Mouse (Mus musculus) natural killer cell, adult 2 months (primary cell): ENCODE measurements around the gene Pik3cg.

Source experiments
- DNase-seq, 2 experiments: peaks; one replicate each; pipeline ENCODE4 v3.0.0; 2022; ENCODE audit warnings: low spot score in 2 of 2

Gene Pik3cg

DNA sequence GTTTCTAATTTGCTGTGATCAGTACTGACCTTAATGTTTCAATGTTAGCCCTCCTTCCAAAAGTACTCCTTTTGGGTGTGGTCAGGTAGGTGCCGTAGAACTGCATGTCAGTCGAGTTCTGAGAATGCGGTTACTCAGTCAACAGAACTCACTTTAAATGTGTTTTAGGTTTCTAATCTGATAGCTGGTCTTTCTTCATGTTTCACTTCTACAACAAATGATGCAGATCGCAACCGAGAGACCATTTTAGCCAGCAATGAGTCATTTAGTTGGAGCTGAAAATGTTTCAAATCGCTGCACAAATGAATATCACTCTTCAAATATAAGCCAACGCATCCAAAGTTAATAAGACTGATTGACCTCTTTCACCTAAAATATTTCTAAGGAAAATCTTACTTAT, 6.5 kb downstream of the Pik3cg start:
- DNase-seq: no peak

DNA sequence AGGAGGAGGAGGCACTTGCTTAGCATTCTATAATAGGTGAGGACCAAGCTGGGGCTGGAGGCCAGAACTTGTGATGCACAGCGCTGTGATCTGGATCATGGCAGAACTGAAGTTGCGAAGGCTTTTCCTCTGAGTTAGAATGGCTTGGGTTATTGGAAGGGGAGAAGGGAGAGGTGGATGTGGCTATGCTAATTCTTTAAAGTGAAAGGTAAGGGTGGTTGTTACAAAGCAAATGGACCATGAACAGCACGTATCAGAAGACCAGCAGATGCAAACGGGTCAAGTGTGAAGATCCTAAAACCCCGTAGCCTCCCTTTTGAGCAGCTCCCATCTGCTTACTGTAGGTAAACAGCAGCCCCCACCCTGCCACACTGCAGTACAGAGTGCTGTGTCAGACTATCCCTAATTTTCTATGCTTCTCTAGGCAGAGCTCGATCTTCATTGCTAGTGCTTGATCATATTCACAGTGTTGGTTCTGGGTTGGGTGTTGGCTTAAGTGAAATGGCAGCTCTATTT, 7.3 kb downstream of the Pik3cg start:
- DNase-seq: no peak

DNA sequence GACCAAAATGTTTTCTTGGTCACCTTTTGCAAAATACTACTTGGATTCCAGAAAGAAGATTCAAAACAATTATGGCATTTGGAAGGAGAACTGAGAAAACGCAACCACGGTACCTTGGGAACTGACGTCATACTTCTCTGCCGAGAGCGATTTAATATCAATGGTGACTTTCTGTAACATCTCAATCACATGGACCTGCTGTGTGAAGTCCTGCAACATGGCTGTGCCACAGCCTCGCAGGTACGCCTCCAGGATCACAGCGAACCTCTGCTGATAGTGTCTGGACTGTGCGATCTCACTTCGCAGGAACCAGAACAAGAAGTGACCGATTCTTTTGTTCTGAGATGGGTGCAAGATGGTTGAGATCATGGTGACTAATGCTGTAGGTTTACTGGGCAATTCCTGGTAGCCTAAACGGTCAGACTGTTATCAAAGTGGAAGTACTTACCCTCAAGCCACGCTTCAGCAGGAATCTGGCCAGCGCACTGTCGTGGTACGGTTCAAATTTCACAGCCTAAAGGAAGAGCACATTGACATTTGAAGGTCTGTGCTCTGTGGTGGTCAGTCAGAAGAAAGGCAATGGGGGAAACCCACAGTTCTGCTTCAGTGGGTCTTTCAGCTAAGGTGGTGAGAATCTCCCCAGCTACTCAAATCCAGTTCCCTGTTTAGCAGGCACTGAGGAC, 7.9 kb downstream of the Pik3cg start:
- DNase-seq: no peak

DNA sequence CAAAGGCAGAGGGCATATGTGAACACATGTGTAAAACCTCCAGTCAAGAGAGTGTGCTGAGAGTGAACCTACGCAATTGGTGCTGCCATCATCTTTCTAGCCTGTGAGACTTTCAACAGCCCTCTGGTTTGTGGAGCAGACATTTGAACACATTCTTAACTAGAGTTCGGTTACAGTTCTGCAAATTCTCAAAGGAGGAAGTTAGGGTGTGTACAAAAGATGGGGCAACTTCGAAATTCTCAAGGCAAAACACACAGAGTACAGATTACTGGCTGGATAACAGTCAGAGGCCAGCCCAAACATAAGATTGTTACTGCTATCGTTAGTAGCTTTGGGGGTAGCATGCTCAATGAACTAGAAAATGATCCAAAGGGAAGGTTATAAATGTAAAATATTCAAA, 9.0 kb downstream of the Pik3cg start:
- no peak for DNase-seq

DNA sequence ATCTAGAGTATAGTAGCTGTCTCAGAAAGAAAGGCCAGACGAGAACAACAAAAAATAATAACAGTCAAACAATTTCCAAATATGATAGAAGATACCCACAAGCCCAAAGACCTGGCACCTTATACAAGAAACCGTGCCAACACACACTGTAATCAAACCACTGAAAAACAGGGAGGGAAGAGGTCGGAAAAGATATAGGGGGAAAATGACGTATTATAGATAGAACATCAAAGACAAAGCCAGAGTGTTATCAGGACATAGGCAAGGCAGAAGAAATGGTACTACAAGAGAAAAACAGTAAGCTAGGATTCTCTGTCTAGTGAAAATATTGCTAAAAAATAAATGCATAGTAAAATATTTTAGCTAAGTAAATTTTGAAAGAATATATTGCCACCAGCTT, 10.4 kb downstream of the Pik3cg start:
- no peak for DNase-seq

DNA sequence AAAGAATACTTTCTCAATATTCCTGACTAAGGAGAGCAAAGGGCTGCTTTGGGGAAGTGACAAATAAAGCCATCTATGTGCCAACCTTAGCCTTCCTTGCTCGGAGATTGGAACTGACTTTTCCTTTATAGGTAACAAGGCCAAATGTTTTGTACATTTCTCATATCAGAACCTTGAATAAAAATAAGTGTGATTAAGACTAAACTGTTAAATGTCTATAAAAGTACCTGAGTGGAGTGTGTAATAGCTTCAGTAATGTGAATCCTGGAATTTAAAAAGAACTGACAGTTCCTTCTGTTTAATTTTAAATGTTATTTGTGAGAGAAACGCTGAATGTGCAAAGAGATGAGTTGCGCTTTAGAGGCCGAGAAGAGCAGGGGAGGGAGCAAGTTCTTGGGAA, 13.5 kb downstream of the Pik3cg start:
- DNase-seq: no peak

DNA sequence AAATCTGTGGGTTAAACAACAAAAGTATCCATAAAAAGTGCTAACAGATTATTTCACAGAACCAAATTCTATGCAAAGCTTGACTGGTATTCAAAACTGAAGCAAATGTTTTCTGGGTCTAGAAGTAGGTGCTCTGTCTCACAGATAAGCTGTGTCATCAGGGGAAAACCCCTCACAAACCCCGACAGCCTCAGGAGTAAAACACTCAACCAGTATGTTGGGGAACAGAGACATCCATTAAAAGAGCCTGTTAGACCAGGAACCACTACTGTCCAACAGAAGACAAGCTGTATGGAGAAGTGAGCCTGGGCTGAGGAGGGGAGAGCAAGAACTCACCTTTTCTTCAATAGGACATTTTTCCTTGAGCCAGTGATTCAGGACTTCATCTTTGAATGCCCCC, 14.1 kb downstream of the Pik3cg start:
- DNase-seq: no peak

DNA sequence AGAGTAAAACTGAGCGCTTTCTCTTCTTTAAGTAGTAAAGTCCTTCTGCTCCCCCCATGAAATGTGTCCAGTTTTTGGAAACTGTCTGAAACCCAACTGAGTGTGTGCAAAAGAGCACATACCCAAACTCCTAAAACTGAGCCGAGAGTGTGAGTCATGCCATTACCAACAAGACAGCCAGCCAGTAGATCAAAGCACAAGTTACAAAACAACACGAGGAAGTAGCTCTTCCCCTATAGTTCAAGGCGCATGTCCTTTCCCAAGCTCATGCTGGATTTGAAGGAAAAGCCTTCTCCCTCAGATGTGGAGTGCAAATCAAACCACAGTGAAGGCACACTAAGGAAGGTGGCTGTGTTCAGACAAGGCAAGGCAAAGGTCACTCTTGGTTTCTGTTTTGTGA, 17.5 kb downstream of the Pik3cg start:
- DNase-seq: no peak

DNA sequence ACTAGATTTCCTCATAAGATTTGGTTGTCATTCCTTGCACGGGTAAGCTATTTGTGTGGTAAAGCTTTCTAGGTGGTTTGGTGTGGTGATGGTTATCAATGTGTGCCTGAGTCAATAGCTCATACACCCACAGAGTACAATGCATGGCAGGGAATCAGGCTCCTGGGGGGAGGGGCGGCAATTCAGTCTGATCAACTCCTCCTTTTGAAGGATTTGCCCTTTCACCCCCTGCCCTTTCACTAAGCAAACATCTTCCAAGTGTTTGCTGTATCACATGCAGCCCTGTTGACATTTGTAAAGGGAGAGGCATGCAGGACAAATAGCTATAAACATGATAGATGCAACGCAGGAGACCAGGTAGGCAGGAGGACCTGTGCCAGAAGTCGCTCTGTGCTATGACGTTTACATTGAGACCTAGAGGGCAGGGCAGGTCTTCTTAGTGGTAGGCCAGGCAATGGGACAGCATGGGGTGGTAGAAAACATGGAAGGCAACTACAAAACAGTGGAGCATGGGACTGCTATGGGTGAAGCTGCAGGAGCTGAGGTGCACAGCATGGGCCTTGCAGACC, 20.7 kb downstream of the Pik3cg start:
- no peak for DNase-seq

DNA sequence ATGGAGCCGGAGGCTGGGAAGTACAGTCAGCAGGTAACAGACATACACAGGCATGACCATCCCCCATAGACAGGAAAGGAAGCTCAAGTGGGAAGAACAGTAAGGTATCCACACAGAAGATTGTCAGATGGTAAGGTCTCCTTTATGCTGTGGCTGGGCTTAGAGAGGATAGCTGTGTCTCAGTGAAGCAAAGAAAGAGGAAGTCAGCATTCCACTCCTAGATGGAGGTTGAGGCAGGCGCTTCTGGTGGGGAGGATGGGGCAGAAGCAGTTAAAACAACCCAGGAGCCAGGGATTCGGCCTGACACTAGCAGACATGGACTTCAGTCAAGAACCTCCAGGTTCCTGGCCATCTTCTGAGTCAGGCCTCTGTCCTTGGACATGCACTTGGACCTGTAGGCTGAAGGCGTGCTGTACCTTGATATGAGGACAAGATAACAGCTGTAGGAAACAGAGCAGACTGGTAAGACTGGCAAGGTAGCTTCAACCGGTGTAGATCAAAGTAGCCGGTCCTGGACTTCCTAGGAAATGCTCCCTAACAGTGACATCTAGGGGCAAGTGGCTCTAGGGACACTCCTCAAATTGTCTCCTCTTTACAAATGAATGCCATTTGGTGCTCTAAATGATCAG, 21.7 kb downstream of the Pik3cg start:
- no peak for DNase-seq

DNA sequence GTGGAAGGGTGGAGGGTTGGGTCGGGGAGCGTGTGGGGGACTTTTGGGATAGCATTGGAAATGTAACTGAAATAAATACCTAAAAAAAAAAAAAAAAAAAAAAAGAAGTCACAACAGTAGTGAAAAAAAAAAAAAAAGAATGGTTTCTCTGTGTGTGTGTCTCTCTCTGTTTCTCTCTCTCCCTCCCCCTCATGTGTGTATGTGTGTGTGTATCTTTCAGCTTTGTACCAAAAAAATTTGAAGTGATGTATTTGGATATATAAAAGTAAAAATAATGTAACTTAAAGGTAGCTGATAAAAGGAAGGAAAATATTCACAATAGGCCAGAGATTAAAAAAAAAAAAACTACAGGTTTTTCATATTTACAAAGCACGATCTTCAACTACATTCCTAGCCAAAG, 23.6 kb downstream of the Pik3cg start:
- DNase-seq: no peak

DNA sequence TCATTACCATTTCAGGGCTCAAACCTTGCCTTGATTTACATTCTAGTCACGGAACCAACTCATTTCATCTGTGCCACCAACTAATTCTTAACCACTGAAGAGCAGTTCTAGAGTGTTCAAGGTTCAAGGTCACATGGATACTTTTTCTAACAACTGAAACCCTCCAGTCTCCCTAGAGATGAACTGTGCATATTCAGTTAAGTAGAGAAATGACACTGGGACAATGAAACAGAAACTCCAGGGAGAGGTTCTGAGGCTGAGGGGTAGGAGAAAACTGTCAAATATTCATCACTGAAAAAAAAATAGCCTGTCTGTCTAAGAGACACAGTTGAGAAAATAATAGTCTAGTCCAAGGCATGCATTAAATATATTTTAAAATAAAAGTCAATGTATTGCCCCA, 24.9 kb downstream of the Pik3cg start:
- no peak for DNase-seq

DNA sequence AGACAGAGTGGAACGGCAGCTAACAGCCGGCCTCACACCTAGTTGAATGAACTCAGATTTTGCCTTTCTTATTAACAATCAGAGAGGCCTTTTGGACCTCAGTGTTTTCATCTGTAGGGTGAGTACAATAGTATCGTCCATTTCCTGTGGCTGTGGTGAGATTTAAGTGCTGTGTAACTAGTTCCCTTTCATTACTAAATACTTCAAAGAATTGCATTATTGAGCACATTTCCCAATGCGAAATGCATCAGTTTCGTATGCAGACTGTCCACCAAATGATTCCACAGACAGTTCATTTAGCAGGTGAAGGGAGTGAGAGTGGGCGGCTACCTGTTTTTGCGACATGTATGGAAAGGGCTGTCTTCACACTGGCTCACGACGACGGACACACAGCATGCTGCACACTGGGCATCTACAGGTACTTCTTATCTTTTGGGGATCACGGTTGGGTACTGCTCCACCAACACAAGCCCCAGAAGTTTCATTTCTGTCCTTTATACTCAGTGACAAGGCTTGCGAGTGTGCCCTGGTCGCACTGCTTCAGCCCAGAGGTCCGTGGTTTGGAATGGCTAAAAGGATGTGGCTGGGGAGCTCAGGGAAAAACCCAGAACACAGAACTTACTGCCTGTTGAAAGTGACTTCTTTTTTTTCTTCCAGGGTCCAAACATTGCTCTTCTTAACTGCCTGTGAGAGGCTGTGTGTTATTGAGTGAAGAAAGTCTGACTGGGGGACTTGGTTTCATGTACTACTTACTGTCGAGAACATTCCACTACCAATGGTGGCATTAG, 25.6 kb downstream of the Pik3cg start:
- DNase-seq: no peak

DNA sequence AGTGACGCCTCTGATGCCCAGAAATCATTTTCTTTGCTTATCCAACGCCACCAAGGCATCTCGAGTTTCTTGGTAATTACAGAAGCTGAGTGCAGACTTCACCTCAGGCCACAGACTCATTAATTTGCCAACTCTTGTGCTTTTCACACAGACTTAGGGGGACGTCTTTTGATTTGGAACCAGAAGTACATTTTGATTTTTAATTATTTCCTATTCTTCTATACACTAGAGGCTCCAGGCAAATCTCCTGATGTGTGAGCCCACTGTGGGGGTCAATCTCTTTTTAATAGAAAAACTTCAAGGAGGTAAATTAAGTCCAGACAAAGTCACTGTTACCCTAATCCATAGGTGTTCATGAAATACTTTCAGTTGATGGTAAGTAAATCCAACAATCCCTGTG, 26.6 kb downstream of the Pik3cg start:
- DNase-seq: no peak

DNA sequence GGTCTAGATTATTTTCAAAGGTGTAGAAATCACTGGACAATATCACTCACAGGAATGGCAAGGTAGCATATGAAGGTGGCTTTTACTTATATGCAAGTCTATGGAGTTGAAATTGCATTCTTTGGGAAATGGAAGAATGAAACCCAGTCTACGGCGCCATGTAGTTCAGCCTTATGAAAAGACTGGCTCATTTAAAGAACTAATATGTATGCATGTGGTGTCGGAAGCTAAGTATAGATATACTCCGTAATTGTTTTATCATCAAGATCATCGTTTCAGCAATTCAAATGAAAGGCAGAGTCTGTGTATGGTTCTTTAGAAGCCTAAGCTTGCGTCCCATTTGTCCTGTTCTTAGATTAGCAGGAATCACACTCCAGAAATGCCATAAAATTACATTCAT, 34.0 kb downstream of the Pik3cg start:
- DNase-seq: no peak

DNA sequence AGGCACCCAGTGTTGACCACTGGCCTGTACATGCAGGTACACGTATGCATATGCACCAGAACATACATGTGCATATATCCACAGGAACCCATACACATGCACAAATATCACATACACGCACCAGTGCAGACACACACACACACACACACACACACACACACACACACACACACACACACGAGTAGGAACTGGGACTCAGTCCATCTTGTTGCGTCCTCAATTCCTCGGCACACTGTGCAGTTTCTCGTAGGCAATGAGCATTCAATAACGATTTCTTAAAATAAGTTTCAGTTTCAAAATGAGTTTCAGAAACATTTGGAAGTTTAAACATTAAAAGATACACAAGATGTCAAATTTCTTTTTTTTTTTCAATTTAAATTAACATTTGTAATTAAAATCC, 35.6 kb downstream of the Pik3cg start:
- DNase-seq: no peak

DNA sequence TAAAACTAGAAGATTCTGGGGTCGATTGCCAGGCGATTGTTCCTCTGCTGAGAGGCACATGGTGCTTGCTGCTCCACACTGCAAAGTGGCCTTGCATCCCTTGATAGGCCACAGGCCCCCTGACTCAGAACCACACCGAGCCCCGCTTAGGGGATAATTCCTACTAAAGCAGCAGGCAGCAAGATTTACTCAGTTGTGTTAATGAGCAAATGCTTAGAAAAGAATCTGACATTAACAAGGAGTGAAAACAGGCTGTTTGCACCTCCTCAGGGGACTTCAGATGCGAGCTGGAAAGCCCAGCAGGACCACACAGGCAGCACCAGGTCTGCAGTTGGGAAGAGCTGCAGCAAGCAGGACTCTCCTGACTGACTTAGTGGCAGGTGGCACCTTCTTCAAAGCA, 39.3 kb downstream of the Pik3cg start:
- no peak for DNase-seq

DNA sequence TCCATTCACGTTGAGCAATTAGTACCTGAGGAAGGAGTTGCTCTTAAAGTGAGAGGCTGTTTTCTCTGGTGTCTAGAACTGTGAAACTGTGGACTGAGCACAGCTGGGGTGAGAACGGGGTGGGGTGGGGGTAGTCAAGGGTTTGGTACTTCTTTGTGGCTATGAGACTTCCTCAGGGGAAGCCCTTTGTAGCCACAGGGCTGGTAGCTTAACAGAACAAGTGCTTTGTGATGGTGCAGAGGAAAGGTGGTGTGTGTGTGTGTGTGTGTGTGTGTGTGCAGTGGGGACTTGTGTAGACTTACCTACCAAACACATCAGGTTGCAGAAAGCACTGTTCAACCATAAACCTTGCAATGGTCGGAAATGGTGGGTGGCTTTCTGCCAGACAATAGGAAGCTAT, 39.7 kb downstream of the Pik3cg start:
- DNase-seq: peak; percentile 58 to 71

DNA sequence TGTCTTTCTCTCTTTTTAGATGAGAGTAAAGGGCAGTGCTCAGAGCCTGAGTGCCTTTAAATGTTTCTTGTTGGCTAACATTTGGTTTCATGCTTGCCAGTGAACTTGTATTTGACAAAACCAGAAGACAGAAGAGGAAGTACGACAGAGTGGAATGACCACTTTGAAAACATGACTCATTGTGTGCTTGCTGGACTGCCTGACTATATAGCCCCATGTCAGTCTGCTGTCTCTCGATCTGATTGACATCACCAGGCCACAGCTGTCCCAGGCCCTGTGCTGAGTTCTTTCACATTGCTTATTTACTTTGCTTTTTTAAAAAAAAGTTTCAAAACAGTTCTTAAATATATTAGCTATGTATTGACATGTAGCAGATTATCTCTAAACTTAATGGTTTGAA, 44.8 kb downstream of the Pik3cg start:
- DNase-seq: peak; percentile 28 to 36

DNA sequence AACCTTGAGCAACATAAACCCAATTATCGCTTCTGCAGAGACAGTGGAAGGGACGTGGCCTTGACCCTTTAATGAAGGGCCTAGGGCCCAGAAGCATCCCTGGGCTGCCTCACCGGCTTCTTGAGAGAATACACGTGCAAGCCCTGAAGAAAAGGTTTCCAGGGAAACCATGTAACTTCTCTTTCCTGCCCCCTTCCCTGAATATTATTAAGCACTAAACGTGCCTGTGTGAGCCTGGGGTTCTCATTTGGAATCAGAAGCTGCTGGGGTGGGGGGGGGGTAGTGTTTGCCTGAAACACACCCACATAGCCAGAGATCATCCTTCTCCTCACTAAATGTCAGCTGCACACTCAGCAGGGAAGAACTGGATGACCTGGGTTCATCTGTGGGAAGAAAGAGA, 49.7 kb downstream of the Pik3cg start:
- DNase-seq: no peak

DNA sequence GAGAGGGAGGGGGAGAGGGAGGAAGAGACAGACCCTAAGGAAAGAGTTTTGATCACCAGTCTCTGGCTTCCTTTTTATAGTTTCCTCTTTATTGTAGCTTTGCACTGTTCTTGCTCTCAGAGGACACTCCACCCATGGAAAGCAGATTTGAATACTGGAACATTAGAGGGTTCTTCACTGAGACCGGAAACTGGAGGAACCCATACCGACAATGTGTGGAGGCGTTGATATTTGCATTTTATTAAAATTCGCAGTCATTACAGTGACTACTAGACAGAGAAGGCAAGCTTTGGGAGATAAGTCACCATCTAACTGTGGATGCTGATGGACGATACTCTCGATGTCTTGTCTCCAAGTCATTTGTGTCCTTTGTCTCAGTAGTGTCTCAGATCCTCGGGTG, 61.9 kb downstream of the Pik3cg start:
- no peak for DNase-seq

DNA sequence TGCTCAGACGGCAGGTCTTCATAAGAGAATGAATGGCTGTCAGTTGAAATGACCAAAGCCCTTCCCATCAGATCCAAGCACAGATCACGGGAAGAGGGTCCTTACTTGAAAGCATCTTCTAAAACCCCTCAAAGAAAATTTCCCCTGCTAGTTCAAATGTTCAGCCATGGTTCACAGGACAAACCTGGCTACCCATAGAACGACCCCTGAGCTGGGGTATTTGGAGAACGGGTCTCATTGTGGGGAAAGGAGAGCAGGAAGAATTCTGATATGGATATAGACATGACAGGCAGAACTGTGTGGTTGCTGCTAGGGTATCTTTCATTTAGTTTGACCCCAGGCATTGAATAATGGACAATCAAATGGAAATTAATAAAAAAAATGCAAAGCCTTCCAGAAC, 62.8 kb downstream of the Pik3cg start:
- no peak for DNase-seq

DNA sequence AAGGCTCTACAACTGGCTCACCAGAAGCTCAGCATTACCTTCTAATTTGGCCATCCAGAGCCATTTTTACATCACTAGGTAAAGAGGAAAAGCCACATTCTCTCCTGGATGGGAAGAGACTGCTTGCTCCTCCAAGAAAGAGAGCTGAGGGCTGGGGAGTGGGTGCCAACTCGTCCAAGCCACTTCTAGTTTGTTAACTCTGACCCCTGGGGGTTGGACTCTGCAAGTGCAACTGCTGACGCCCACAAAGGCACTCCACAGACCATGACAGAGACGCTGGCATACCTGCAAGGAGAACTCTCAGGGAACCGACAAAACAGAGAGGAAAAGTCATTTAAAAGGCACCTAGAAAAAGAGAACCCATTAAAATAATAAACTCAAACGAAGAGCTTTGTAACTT, 63.9 kb downstream of the Pik3cg start:
- peak; percentile 30 to 64 for DNase-seq
